Mouse (Mus musculus): ENCODE measurements around the gene Padi3.
A peak's percentile ranks its signal among the peaks of the same experiment; 100 is the strongest.

Gene Padi3

DNA sequence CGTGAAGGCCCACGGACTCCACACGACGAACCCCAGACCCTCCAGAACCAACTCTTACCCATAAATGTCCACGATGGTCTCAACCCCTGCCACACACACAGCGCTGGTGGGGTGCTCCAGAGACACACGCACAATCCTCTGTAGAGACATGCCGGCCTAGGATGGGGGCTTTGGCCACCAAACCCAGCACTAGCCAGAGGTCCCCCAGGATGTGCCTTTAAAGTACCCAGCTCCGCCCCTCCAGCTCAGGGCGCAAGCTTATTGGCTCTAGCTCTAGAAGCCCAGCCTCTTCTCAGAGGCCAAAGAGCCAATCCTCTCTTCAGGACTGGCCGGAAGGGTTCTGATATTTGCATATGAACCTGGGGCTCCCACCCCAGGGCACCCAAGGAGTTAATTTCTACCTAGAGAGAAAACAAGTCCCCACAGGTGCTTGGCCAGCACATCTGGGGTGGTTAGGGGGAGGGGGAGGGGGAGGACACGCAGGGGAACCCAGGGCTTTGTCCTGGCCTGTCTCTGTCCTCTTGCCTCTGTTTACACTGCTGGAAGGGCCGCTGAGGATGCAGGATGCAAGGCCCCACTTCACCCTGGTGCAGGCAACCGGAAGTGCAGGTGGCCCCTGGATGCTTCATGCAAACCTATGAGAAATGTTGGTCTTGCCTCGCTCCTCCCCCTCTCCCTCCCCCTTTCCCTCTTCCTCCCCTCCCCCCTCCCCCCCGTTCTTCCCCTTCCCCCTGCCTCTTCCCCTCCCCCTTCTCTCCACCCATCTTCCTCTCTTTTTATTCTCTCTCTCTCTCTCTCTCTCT is at the start of gene Padi3:
Gene Padi3, minus strand, starts transcription at position 191 of the 803 bp plus-strand sequence.
- DNase-seq = peak; percentile 36 to 73

DNA sequence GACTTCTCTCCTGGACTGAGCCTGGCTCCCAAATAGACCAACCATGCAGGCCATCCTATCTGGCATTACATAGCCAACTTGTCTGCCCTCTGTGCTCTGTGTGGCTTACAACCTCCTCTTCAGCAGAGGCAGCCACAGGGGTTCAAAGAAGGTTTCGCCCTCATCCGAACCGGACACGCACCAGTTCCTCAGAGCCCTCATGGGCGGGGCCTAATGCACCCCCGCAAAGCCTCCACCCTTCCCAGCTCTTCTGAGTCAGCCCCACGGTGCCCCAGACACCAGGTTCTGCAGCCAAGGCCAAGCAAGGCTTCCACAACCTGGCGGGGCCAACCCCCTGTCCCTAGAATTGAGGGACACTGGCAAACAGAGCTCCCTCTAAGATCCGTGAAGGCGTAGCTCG is 48.8 kb upstream of the Padi3 start:
- no peak for DNase-seq

DNA sequence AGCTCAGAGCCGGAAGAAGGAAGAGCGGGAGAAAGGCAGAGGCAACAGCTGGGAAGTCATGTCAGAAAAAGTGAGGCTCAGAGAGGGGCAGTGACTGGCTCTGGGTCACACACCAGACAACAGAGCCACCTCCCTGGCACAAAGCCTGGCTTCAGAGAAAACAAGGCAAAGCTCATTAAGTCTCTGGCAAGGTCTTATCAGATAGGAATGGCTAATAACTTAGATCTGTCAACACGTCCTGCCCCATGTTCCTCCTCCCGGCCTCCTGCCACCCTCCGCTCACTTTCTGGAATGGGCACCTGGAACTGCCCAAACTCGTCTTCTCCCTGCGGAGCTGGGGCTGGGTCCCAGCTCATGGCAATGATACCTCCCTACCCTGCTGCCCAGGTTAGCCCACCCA is 47.4 kb upstream of the Padi3 start:
- no peak for DNase-seq

DNA sequence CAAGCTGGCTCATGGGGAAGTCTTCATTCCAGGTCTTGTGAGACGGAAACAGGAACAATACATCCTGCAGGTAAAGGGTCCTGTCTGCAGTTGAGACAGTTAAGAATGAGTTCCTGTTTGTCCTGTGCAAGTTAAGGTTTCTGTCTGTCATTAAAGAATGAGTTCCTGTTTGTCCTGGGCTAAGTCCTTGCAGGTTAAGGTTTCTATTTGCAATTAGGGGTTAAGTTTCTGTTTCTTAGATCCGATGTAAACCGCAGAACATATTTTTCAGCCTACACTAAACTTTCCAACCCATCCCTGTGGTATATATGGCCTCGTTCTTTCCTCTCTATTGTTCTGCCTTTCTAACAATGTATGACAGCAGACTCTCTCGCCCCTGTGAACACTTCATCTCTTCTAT is 46.6 kb upstream of the Padi3 start:
- no peak for DNase-seq

DNA sequence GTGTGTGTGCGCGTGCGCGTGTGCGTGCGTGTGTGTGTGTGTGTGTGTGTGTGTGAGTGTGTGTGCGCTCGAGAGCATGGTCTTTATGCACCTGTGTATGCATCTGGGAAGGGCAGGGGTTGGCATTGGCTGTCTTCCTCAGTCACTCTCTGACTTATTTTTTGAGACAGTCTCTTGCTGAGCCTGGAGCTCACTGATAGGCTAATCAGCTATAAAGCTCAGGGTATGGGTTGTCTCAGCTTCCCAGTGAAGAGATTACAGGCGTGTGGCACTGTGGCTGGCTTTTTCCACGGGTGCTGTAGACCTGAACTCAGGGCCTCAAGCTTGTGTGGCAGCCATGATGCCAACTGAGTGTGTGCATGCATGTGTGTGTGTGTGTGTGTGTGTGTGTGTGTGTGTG is 44.7 kb upstream of the Padi3 start:
- DNase-seq = no peak

DNA sequence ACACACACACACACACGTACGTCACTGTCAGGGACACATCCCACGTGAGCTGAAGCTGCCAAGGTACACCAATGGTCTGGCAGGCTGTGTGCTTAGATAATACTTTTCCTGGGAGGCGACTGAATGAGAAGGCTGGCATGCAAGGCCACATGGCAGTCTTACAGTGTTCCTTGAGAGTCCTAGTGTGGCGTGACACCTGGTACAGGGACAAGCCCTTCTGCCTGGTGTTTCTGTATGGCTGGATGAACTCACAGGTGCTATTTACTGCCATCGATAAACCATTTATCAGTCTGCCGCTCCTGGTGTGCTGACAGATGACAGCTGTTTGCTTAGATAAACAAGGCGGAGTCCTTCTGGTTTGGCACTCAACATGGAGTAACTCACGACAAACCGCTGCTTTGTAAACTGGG is 44.0 kb upstream of the Padi3 start:
- DNase-seq = no peak

DNA sequence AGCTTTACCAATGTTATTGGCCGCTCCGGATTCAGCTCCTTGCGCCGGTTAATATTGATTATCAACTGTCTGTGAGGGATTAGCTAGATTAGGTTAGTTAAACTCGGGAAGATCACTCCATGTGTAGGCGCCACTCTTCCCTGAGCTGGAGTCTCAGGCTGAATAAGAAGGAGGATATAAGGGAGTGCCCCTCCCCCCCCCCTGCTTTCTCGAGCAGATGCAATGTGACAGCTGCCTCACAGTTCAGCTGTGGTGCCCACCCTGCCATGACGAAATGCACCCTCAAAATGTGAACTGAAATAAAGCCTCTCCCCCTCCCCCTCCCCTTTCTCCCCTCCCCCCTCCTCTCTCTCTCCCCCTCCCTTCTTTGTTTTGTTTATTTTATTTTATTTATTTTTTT is 43.2 kb upstream of the Padi3 start:
- DNase-seq = no peak

DNA sequence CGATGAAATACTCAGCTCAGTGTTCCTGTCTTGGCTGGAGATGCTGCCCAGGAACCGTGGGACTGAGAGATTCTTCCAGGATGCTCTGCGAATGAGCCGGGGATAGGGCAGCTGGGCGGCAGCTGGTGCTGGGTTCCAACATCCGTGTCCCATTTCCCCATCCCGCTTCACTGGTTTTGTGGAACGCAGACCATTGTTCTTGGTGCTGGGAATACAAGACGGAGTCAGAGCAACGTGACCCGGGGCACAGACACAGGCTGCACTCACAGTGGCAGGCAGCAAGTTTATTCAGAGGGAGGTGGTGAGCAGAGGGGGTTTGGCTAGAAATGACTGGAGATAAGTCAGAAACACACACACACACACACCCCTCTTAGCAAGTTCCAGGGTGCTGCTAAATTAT is 38.9 kb upstream of the Padi3 start:
- no peak for DNase-seq

DNA sequence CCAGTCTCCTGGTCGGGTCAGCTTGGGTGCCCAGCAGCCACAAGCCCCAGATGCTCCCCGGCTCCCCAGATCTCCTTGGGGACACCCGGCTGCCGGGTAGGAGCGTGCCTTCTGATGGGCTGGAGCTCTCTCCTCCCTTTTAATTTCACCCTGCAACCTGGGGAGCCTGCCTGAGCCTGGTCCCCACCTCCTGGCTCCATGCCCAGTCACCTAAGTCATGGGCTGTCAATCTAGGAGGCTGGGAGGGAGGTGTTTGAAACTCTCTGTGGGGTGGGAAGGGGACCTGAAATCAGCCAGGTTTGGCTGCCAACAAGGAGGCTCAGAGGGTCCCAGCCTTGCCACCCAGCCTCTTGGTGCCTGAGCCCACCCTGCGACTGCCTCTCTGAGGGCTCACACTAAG is 35.2 kb upstream of the Padi3 start, which contains the start of gene Padi1:
Gene Padi1, minus strand, starts transcription at position 113 of the 400 bp plus-strand sequence.
- no peak for DNase-seq

DNA sequence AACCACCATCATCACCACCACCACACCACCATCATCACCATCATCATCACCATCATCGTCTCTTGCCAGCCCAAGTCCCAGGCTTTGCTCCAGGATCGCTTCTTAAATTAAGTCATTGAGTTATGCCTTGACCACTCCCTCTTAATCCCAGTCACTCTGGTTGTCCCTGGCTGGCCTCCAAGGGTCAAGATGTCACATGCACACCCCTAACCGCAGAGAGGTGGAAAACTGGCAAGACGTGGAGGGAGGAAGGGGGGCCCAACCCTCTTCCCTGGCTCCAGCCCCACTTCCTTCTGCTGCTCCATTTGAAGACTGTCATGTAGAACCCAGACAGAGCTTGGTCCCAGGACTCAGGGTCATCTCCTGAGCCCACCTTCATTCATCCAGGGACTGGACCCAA is 34.5 kb upstream of the Padi3 start:
- DNase-seq = no peak

DNA sequence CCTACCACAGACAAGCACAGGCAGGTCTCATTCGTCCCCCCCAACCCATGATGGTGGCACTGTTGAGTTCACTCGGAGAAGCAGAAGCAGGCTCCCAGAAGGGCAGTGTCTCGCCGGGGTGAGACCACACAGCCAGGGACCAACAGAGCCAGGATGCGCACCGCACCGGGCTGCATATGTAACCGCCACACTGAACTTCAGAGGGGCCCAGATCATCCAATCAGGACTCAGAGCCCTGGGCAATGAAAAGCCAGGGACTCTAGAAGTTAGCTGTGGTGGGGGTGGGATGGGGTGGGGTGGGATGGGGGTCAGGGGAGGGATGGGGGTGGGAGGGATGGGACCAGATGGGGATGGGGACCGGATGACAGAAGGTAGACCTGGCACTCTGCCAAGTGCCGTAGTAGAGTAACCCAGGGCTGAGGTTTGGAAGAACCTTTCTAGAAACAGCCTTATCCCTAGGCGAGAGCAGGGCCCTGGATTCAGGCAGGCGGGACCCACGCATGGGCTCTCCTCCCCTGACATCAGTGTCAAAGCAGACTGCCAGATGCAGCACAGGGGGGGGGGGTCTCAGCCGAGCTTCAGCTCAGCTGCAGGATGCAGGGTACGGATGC is 33.3 kb upstream of the Padi3 start:
- no peak for DNase-seq

DNA sequence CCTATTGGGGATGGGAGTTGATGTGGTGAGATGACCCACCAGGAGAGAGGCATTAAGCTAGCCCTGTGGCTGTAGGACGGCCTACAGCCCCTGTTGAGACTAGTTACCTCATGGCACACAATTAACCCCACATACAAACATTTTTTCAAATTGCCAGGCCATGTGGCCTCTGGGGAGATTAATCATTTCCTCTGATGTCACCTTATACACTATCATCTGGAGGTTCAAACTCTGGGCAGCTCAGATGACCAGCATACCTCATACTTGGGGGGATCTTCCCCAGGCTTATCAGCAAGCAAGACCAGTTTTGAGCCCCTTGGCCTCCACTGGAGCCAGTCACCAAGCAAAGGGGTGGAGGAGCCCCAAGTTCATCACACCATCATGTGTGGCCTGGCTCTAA is 32.5 kb upstream of the Padi3 start:
- DNase-seq = no peak

DNA sequence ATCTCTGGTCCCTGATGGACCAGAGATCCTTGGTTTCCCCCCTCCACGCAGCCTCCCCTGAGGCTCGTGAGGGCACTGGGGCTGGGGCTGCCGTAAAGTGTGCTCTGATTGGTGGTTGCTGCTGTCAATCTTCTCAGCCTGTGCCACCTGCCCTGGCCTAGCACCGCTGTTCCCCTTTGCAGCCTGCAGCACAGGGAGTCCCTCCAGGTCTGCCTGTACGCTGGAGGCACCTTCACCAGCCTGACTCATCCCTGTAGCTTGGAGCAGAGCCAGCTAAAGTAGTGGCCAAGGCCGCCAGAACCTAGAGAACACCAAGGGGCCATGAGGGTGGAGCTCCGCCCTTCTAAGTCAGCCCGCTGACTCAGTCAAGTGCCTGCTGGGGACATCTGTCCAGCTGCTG is 27.4 kb upstream of the Padi3 start:
- no peak for DNase-seq

DNA sequence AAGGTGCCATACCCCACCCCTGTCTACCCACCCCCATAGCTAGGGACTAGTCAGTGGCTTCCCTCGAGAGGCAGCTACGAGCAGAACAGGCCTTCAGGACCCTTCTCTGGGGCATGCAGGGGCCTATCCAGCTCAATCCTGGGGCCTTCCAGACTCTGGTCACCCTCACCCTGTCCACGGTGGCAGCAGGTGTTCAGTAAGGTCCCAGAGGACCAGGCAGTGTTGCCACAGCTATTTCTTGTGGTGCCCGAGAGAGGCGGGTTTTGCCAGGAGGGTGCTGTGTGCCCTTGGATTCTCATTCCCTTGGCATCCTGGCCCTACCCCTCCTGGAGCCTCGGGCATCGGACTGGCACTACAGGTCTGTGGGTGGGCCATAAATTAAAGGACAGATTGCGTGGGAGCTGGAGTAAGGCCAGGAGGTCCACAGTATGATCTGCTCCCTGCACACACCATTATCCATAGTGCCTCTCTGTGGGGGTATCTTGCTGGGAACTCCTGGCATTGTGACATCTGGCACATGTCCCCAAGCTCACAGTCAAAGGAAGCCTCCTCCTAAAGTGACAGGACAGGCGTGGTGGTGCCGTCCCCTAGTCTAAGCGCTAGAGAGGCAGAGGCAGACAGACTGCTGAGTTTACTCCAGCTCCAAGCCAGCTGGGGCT is 25.9 kb upstream of the Padi3 start:
- DNase-seq = no peak

DNA sequence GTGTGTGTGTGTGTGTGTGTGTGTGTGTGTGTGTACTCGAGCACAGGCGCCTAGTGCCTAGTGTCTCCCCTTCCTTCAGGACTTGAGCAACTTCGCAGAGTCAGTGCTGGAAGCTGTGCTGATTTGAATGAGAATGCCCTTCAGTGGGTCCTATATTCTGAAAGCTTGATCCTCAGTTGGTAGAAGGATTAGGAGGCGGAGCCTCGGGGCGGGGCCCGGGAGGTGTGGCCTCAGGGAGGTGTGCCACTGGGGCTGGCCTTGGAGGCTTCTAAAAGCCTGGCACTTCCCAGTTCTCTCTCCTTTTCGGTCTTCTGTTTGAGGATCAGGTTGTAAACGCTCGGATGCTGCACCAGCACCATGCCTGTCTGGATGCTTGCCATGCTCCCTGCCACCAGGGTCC is 25.2 kb upstream of the Padi3 start:
- DNase-seq = no peak

DNA sequence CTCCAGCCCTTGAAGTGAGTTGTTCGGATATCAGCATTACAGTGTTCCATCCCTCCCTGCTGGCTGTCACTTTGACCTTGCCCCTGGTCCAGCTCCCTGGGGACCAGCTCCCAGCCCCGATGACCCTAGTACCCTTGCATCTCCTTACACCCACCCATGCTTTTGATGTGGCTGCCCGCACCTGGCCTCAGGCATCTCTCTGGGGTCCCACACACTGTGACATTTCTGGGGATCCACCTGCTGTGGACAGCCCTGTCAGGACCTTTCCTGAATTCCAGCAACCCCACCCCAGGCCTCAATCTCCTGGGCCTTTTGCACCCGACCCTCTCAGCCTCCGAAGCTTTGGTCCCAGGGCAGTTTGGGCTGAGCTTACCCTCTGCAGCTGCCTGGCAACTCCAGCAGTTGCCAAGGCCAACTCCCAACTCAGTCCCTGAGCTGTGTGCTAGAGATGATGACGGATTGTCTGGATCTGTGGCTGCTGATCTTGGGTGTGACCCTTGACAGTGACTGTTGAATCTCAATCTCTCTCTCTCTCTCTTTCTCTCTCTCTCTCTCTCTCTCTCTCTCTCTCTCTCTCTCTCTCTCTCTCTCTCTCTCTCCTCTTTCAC is 24.0 kb upstream of the Padi3 start:
- DNase-seq = no peak

DNA sequence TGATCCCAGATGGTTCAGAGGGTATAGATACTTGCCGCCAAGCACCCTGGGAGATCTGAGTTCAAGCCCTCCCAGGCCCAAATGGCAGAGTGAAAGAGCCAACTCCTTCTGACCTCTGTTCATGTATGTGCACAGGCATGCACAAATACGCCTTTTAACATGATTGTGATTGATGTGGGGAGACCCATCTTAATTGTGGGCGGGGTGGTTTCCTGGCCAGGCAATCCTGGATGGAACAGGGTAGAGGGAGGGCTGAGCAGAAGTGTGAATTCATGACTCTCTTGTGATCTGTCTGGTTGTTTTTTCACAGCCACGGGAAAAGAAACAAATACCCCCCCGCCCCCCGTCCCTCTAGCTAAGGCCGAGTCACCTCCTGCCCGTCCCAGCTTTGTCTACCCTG is 22.4 kb upstream of the Padi3 start:
- DNase-seq = no peak

DNA sequence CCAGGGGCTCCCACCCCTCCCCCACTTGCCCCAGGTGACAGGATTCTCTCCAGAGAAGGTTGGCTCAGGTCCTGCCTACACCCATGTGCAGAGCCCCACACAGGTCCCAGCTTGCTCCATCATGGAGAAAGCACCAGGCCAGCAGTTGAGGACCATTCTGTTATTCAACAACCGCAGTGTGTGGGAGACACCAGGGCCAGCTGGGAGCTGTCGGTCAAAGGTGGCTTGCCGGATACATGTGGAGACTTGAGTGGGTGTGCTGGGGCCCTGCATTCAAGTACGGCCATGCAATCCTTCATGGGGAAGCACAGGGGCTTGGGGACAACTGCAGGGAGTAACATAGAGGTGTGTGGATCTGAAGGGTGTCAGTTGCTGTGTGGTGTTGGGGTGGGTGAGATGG is 21.4 kb upstream of the Padi3 start:
- no peak for DNase-seq

DNA sequence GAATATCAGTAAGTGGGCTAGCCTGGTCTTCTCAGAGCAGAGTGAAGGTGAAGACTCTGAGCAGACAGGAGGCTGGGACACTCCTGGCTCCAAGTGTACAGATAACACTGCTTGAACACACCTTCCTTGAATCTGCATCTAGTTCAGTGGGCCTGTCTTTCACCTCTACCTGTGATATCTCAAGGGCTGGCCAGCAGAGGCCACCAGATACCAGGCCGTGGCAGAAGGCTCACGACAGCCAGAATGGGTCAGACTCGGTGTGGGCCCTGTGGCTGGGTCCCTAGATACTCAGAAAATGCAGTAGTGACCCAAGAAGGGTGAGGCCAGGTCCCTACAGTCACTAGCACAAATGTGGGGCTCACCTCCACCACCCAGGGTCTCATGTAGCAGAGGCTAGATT is 16.8 kb upstream of the Padi3 start:
- DNase-seq = no peak

DNA sequence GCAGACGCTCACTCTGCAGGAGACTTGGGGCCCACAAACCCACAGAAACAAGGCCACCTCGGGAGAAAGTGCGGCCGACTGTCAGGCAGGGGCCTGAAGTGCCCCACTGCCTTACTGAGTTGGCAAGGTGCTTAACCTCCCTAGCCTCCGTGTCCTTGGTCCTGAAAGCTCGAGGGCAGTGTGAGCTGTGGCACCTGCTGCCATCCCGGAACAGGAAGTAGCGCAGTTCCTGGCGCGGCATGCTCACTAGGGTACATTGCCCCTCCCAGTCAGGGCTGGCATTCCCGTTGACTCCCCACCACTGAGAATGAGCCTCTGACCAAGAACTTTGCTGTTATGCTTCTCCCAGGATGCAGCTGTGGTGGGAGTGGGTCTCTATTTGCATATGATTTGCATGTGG is 15.5 kb upstream of the Padi3 start:
- no peak for DNase-seq

DNA sequence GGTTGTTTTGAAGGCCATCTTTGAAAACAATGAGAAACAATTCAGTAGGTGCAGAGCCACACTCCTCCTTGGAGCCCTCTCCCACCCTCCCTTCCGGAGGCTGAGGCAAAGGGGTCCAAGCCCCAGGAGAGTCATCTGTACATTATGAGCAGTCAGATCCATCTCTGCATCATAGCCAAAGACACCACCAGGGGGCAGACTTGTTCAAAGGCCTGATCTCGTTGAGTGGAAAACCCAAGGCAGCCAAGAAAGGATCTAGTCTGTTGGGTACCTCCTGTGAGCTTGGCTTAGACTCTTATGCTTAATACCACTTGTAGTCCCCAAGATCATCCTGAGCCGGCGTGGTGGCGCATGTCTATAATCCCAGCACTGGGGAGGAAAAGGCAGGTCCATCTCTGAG is 11.5 kb upstream of the Padi3 start:
- DNase-seq = peak in 1 of 2 experiments; percentile 54

DNA sequence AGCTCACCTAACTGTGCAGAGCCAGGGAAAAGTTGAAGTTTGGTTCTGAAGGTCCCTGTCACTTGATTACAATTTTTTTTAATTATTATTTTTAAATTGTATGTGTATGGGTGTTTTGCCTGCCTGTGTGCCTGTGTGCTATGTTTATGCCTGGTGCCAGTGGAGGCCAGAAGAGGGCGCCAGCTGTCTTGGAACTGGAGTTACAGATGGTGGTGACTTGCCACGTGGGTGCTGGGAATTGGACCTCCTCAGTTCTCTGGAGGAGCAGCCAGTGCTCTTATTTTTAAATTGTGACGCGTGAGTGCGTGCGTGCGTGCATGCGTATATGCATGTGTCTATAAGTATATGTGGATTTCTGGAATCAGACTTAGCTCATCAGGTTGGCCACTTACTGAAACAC is 7.0 kb upstream of the Padi3 start:
- no peak for DNase-seq

DNA sequence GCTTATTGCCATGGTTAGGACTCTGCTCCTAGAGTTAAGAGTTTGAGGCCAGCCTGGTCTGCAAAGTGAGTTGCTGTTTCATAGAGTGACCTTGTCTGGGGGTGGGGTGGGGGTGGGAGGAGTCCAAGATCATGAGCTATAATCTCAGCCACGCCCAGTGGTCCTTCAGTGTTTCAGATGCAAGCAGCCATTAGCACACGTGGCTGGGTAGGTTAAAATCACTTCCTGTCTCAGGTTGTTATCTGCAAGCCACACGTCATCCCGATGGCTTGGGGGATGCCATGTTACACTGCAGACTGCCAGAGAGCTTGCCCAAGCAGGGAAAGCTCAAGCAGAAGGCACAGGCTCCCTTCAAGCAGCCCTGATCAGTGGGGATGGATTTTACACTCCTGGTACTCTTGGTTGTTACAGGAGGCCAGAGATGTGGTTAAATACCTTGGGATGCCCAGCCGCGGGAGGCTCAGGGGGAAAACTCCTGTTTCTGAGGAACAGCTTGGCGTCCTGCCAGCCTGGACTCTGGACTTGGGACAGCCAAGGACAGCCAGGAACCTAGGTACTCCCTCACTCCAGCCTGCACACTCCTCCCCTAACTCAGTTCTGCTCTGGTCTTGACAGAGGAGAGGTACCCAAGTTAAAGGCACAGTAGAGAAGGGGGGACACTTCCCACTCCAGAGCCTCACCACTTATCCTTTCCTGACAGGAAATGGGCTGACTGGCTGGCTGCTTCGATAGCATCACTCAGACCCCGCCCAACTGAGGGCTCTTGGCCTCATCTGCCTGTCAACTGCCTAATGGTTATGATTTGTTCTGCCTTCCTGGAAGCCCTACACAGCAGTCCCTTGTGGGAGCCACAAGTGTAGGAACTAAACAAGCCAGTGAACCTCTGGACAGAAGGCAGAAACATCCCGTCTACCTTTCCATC is 5.8 kb upstream of the Padi3 start:
- DNase-seq = no peak

All from thymus, adult 18-20 months (tissue).